Mouse (Mus musculus) gastrocnemius, adult 18-20 months (tissue): ENCODE data around the gene Exosc8. TPM values are rescaled to one million over a fixed set of nuclear protein-coding genes. Genes with fewer than 3 reads are reported as not detected.
A peak's percentile ranks its signal among the peaks of the same experiment; 100 is the strongest.
"Not testable (repeated sequence)": the region's sequence is repeated elsewhere in the genome, so short reads cannot be mapped to it uniquely, and the experiment has no call there.

Experiments used
- DNase-seq: peaks from one replicate; pipeline ENCODE4 v3.0.0; 2021; ENCODE audit warnings: low spot score
- long read RNA-seq, 2 experiments: library from polyadenylated mRNA; stranded (forward); transcript quantifications; one replicate each; pipeline ENCODE4 v2.0.0; 2021
- total RNA-seq, 2 experiments: library from RNA; stranded (reverse); gene quantifications; 2 replicates each; pipeline ENCODE4 v1.2.3; 2021

Gene Exosc8
- 10 to 100 TPM; 10.2 to 10.9 TPM for total RNA-seq
- long read RNA-seq, experiment 1, transcript Exosc8-201 (11 exons, 1,300 nt), result major isoform, 6 of 8 reads
- long read RNA-seq, experiment 1, partial matches to known transcripts, result 0 of 8 reads
- long read RNA-seq, experiment 1, other reads (novel, unspliced or antisense), result 1 of 8 reads
- long read RNA-seq, experiment 2, transcript Exosc8-201 (11 exons, 1,300 nt), result major isoform, 10 of 10 reads
- long read RNA-seq, experiment 2, partial matches to known transcripts, result 0 of 10 reads
- long read RNA-seq, experiment 2, other reads (novel, unspliced or antisense), result 0 of 10 reads

DNA sequence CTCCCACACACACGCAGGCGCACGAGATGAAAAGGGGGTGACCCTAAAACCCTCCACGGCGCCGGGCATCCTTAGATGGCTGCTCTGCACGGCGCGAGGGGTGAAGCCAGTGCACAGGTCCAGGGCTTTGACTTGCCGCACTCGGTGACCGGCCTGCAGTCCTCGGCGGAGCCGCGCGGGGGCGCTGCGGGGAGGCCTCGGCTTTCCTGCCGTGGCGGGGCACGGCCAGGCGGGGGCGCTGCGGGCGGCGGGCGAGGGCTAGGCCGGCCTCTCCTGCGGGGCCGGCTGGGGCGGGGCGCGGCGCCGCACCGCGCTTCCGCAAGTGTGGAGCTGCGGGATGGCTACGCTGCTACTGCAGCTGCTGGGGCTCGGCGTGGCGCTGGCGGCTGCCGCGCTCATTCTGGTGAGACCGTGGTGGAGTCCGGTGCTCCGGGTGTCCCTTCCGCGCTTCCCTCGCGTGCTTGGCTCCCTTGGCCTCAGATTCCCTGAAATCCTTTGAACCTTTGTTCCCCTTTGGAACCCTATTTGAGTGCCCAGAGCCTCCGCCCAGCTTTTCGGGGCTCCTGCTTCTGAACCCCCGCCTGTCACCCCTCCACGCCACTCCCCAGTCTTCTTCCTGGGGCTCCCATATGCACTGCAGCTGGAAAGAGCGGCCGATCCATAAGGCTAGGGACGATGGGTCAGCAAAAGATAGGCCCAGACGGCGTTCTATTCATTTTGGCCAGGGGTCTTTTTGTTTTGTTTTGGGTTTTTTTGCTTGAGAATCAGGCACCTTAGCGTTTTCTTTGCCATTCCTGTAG, at the start of gene Exosc8, which contains the start of gene Alg5:
Exosc8 (minus strand) TSS at position 147 of the 800 bp plus-strand sequence.
Alg5 (plus strand) TSS at position 293 of the 800 bp plus-strand sequence.
- DNase-seq, result peak; percentile 90

DNA sequence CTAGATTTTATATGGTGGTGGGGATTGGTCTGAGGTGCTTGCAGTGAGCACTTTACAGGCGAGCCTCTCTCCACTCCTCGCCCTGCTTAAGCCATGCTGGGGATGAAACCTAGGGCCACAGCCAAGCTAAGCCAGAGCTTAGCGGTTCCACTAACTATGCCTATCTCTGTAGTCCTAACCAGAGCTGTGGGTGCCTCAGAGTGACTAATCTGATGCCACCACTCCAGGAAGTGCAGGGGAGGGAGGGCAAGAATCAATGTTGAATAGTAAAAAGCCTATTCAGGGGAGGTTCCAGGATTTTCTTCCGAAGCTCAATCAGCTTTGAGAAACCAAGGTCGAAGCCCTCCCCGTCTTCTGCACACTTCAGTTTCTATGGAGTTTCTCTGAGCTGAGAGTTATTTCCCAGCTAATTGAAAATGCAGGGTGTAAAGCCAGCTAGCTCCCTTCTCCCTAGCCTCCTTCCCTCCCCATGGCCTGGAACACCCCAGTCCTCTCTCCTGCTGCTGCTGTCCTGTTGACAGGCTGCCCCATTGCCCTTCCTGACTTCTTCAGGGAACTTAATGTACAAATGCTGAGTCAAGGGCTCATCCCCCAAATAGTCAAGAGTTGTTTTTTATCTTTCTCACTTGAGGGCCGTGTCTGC, 40.9 kb upstream of the Exosc8 start:
- no peak for DNase-seq

DNA sequence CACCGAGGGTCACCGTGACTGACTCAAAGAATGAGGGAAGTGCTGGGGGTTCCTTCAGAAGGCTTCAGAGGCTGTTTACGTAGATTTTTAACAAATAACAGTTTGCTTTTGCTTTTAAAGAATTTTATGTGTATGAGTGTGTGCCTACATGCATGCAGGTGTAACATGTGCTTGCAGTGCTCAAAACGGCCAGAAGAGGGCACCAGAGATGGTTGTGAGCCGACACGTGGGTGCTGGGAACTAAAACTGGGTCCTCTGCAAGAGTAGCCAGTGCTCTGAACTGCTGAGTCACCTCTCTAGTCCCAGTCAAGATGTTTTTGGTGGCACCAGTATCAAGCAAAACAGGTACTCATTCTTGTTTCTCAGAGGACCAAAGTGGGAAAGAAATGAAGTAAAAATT, 38.4 kb upstream of the Exosc8 start:
- no peak for DNase-seq

DNA sequence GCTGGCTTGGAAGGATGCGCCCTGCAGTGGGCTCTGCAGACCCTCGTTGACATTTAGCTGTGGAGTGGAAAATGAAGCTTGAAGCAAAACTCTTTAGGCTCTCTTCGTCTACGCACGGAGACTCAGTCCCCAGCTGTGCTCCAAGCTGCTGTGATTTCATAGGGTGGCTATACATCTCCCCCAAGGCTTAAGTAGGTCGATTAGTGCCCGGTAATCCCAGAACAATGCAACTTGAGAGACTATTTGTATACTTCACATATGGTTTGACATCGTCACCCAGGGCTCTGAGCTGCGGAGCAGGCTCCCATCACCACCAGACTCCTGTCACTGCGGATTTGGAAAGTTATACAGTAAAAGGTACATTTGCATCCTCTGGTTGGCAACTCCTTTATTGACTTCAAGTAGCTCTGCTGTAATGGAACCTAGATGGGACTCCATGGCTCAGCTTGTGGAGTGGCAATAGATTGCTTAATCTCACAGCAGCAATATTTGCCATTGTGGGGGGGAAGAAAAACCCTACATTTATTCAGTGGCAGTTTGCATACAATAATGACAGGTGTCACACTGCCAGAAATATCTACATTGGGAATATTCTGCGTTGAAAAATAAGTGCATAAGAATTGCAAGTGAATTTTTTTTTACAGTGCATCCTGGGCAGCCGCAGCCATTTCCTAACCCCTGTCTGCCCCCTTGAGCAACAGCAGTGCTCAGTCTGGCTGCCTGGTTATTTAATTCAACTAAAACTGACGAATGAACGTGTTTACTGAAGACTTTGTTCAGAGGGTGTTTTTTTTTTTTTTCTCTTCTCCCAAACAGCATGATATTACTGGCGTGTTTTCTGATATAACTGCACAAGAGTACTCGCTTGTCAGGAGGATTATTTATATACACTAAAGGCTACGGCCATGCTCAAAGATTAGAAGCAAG, 34.4 kb upstream of the Exosc8 start:
- no peak for DNase-seq

DNA sequence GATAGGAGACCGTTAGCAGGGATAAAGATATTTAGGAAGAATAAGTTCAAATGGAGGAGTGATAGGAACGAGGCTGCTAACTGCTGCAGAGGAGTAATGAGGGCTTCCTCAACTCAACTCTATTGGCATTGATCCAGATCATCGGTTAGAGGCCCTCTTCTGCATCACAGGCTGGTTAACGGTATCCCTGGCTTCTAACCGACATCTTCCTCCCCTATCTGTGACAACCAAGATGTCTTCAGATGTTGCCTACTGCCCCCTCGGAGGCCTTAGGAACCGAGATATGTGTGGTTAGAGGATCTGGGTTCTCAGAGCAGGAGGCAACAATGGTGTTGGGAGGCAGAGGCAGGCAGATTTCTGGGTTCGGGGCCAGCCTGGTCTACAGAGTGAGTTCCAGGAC, 33.4 kb upstream of the Exosc8 start:
- DNase-seq, result no peak

DNA sequence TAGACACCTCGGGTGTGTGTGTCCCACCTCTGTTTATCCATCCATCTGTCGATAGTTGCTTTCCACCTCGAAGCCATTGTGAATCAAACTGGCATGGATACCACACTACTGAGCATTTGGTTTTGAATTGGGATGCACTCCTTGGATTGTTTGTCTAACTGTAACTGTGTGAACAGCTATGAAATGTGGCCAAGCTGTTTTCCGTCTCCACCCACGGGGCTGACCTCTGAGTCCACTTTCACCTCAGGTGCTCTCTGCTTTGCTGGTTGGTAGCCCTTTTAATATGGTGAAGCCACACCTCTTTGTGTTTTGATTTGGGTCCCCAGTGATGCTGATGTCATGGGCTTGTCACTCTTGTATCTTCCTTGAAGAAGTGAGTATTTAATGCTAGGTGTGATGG, 31.6 kb upstream of the Exosc8 start:
- no peak for DNase-seq

DNA sequence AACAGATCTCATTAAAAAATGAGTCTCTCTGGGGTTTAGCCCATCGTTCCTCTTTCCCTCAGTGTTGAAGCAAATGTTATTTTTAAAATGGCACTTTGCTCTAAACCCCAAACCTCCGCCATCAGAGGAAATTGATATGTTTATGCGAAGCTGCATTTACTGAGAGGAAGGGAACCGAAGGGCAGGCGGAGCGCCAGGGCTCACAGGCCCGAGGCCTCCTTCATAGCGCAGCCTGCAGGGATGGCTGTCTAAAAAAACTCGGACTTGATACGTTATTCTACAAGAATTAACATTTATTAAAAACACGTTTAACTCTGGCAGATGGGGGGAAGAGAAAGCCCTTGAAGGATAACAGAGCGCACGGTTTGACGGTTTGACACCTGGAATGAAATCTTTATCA, 30.8 kb upstream of the Exosc8 start:
- no peak for DNase-seq

DNA sequence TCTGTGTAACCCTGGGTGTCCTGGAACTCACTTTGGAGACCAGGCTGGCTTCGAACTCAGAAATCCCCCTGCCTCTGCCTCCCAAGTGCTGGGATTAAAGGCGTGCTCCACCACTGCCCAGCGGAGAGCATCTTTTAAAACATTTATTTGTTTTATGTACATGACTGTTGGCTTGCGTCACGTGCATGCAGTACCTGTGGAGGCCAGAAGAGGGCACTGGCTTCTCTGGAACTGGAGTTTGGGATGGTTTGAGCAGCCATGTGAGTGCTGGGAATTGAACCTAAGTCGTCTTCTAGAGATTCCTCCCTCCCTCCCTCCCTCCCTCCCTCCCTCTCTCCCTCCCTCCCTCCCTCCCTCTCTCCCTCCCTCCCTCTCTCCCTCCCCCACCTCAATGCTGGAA, 30.3 kb upstream of the Exosc8 start:
- not testable (repeated sequence) for DNase-seq

DNA sequence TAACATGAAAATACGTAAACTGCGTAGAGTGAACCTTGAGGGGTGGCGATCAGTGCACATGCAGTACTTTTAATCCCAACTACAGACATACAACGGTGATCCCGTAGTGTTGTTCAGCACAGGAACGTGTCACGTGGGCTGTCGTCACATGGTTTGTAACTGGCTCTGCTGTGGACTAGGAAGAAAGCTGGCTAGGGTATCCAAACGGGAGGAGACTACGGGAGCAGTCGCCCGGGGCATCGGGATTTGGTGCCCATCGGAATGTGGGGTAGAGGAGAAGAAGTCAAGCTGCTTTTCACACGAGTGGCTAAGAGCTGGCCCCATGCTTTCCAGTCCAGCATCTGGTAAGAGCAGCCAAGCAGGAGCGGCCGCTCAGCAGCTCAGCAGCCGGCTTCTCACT, 29.2 kb upstream of the Exosc8 start:
- DNase-seq, result peak; percentile 24

DNA sequence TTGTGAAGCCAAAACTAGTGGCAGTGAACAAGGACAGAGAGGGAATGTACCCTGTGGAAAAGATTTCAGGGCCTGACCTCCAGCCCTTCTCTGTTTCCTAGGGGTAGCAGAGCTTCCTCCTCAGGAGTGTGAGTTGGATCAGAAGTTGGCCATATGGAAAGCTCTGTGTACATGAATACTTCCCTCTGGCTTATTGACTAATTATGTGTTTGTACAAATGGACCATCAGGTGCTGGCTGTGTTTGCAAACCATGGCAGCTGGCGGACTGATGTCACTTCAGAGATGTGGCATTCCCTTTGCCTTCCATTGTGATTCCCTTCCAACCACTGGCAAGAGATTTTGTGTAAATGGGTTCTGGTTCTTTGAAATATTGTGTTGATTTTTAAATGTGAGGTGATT, 26.1 kb upstream of the Exosc8 start:
- DNase-seq, result no peak

DNA sequence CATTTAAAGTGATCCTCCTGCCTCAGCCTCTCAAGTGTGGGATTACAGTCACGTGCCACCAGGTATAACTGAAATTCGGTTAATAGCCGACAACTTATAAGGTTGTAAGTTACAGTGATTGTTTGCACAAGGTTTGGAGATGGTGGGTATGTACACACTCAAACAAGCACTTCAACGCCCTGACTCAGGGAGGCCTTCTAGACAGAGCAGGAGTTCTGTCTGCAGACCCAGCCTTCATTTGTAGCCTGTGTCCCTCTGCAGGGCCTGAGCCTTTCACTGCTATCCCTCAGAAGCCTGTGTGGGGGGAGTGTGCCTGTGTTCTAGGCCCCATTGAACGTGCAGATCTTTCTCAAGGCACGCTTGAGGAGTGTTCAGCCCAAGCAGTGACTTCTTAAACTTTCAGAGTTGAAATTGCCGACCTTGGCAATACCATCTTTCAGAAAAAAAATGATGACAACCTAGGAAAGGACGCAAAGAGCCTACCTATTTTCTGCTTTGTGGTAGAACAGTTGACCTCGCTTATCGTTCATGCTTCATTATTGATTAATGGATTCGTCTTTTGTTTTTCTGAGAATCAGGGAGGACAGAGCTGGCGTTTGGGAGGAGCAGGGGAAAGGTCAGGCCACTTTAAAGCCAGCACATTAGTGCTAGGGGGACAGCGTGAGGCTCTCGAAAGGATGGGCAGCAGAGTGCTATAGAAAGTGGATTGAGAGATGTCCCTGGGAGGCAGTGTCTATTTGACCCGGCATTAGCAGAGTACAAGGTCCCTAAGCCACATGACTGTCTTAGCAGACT, 25.3 kb upstream of the Exosc8 start:
- no peak for DNase-seq

DNA sequence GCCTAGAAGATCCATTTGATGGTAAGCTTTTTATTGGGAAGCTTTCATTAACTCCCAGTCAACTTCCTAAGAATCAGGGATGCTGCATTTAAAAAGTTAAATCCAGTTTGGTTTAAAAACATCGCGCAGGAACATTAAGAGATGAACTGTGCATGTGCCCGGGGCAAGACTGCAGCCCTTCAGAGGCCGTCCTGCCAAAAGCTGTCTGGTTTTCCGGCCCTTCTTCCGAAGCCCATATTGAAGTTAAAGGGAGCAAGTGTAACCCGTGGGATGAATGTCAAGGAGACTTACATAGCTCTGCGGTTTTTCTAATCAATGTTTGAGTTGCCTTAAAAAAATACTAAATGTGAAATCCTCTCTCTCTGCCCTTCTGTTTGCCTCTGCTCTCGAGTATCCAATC, 24.0 kb upstream of the Exosc8 start:
- DNase-seq, result no peak

DNA sequence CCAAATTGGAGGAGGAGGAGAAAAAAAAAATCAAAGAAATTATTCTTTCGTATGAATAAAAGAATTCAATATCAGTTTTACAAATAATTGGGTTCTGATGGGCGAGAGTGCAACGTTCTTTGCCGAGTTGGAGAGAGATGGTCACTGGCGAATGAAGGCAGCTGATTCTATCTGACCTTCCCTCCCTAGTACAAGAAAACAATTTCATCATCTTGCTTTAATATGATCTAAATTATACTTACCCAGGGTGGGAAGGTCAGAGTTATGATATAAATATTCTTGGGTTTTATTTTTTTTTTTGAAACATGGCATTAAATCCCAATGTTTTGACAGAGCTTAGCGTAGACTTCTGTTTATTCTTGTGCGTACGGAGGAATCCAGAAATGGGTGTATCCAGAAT, 22.3 kb upstream of the Exosc8 start:
- no peak for DNase-seq

DNA sequence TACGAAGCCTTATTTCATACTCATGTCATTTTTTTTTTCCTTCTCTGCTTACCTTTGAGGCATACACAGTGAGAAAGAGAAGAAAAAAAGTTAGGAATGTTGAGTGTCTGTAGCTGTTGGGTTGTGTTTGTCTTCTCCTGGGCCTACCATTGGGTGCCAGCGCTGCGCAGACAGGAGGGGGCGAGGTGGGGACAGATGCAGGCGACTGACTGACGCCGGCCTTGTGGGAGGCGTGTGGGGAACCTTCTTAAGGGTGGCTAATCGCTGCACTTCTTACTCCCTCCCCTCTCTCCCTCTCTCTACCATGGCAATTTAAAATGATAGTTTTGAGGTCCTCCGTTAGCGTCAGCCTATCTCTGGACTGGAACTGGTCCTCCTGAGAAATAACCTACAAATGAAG, 20.9 kb upstream of the Exosc8 start:
- no peak for DNase-seq

DNA sequence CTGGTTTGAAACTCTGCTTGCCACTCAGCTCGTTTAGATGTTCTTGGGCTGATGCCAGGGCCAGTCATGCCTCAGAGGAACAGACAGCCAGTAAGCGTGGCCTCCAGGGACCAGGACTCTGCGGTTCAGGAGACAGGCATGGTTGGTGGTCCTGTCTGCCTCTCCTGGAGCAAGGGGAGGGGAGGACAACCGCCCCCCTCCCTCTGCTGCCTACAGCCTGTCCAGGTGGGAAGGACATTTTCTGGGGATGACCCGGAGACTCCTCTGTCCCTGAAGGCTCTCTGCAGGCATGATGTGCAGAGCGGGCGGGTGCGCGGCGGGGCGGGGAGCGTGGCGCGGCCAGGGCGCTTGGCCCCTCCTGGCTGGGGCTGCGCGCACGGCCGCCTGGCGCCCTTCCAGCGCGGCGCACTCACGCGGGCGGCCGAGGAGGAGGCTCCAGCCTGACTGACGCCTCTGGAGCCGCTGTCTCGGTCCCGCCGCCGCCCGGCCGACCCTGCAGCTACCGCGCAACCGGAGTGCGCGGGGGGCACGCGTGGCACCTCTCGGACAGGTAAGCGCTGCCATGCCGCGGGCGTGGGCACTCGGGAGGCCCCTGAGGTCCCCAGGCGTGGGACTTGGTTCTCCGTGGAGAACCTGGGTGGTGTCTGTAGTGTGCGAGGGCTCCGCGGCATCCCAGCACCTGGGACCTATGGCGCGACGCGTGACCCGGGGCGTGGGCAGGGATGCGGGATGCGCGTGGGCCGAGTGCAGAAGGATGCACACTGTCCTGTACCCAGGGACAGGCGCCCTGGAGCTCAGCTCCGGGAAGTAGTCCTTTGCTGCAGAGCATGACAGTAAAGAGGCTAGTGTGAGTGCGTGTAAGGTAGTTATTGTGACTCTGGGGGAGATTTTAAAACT, 20.2 kb upstream of the Exosc8 start, which contains the start of gene Smad9:
Smad9 (plus strand) TSS at position 438 of the 897 bp plus-strand sequence.
- DNase-seq, result peak; percentile 23

DNA sequence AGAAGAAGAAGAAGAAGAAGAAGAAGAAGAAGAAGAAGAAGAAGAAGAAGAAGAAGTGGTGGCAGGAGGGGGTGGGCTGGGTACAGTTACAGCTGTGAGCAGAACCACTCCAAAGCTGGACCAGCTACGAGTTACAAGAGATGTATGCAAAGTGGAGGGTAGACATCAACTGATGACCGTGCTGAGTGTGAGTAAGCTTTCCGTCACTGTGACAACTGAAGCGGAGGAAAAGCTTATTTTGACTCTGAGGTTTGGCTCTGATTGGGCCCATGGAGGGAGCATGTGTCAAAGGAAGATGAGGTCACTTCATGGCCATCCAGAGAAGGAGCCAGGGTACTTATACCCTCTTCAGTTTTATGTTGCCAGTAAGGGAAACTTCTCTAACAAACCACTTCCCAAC, 18.2 kb upstream of the Exosc8 start:
- DNase-seq, result no peak

DNA sequence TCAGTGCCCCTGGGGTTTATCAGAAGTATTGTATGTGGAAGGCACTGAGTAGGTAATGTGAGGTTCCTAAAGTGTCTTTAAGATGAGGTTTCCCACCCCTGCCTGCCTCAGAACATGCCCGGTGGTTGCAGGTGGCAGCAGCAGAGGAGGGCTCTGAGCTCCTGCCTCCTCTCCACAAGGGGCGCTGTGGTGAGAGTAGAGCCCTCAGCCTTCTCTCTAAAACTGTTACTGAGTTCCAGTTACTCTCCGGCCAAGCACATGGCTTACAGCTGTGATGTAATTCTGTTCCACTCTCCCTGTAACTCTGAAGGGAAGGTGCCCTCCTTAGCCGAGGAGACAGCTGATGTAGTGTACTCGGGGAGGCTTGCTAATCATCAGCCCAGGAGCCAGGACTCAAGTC, 10.6 kb upstream of the Exosc8 start:
- DNase-seq, result no peak

DNA sequence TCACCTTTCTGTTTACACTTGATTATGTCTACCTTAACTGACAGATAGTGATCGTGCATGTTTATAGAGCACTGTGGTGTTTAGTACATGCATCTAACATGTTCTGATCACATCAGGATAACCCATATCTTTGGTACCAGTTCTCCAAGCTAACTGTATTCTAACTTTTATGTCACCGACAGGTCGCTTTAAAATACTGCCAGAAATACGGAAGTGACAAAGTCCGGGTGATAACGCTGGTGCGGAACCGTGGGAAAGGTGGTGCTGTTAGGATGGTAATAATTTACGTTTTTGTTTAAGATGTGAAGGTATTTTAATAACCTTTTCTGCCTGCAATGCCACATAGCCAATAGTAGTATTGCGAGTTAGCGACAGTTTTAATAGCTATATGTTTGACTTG, 6.8 kb upstream of the Exosc8 start:
- DNase-seq, result no peak

DNA sequence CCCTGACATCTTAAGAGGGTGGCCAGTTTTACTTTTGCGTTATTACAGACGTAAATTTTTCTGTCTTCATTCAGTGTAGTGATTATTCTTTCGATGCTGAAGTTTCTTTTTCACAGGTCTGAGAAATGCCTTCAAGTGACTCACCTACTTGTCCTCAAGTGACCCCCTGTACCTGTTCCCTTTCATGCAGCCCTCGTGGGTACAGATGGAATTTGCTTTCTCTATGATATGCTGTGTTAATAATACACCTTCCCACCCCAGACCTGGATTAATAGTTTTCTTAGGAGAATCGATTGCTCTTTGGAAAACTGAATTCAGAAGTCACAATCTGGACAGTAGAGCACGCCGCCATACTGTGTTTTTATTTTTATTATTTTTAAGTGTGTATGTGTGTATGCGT, 2.1 kb upstream of the Exosc8 start:
- DNase-seq, result no peak
